Mouse (Mus musculus) bone marrow macrophage, adult 2 months (primary cell): ENCODE results near the gene Casc3.

Source experiments
- CTCF ChIP-seq: IDR thresholded peaks from 2 replicates; pipeline ENCODE4 v1.5.1; 2012; ENCODE audit warnings: low read depth, mild to moderate bottlenecking, low read length, moderate library complexity
- POLR2A ChIP-seq: IDR thresholded peaks from 2 replicates; pipeline ENCODE4 v1.6.1; 2012; ENCODE audit warnings: mild to moderate bottlenecking, low read depth, low read length, borderline replicate concordance

DNA sequence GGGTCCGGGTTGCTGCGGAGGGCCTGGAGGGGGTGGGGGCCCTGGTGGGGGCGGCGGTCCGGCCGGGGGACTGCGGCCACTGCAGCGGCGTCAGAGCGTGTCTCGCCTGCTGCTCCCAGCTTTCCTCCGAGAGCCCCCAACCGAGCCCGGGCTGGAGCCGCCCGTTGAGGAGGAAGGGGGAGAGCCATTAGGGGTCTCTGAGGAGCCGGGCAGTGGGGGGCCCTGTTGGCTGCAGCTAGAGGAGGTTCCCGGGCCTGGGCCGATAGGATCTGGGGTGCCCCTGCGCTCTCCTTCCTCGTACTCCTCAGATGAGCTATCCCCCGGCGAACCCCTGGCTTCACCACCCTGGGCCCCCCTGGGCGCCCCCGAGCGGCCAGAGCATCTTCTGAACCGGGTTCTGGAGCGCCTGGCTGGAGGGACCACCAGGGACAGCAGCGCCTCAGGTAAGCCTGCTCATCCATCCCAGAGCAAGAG is 32.6 kb downstream of the Casc3 start:
- TF ChIP-seq POLR2A = no peak
- no peak for TF ChIP-seq CTCF
